Mouse (Mus musculus): ENCODE measurements around the gene Clrn3.

DNA sequence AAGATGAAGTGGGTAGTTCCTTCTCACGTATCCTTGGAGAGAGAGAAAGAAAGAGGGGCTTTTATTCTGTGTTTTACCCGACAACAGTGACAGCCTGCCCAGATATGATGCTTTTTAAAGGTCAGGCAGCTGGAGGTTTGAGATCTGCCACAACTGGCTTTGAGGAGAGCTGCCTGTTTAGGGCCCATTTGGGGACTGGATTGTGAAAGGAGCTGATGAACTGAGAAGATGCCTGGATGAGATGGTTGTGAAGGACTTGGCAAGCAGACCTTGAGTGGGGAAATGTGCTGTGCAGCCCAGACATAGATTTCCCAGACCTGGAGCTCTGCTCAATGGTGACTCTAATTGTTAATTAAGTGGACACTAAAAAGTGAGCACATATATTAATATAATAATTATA, 40.1 kb upstream of the Clrn3 start:
- no peak for TF ChIP-seq CTCF (conservative IDR thresholded peaks at IDR 0.05; ENCODE audit: insufficient read depth, insufficient read length, low read depth, low read length)
- TF ChIP-seq POLR2A (IDR thresholded peaks at IDR 0.05; ENCODE audit: low read depth, low read length): no peak
